Mouse (Mus musculus): ENCODE measurements around the gene Fam84b. TPM values are rescaled to one million over a fixed set of nuclear protein-coding genes. Genes with fewer than 3 reads are reported as not detected.
A peak's percentile ranks its signal among the peaks of the same experiment; 100 is the strongest.
"Not testable (repeated sequence)": the region's sequence is repeated elsewhere in the genome, so short reads cannot be mapped to it uniquely, and the experiment has no call there.

Gene Fam84b
- total RNA-seq (2018; cell fraction: chromatin; rRNA removed) = 10 to 100 TPM in 4 of 26 experiments, 1 to 10 TPM in 21, under 1 TPM in 1; 0.95 to 15.1 (median 2.8) TPM
- 10 to 100 TPM in 9 of 26 experiments, 1 to 10 TPM in 17; 3.4 to 18.6 (median 8.5) TPM for total RNA-seq (2018; cell fraction: cytosol; rRNA removed)
- 10 to 100 TPM in 9 of 26 experiments, 1 to 10 TPM in 17; 3.5 to 23.1 (median 7.7) TPM for total RNA-seq (2018; cell fraction: nucleus; rRNA removed)
- 6.5 to 12.8 TPM (median 10.6 TPM) in 3 replicates for polyA plus RNA-seq (2018)

GRCm38 (mm10) chr15:60853231-60853999, at the start of gene Fam84b:
Fam84b (minus strand) TSS chr15:60853778.
- Histone ChIP-seq H3K27ac (peak within 1 kb of the TSS; percentile 68), H3K79me2 (ENCODE audit: inconsistent target) (no peaks in the 10 kb centered on the region), H3K36me3 (ENCODE audit: inconsistent target) (no peaks in the 10 kb centered on the region), H3K4me3 (ENCODE audit: inconsistent target) (no peak within 1 kb of the TSS)
- 24% methylated on average over 17 of the region's 17 CpGs for WGBS (ENCODE audit: missing documents)

- no peak overlapping the region for H3K4me3 ChIP-seq (ENCODE audit: inconsistent target)
- H3K79me2 ChIP-seq (ENCODE audit: inconsistent target) = no peaks in the 10 kb centered on the region
- H3K27ac ChIP-seq = no peak overlapping the region
- WGBS (ENCODE audit: missing documents) = 90% methylated on average over 6 of the region's 6 CpGs
- no peaks in the 10 kb centered on the region for H3K36me3 ChIP-seq (ENCODE audit: inconsistent target)
These were observed 44.8 kb upstream of the Fam84b start for GRCm38 (mm10) chr15:60898187-60898965.

- Histone ChIP-seq H3K27ac (no peak overlapping the region), H3K36me3 (ENCODE audit: inconsistent target) (no peaks in the 10 kb centered on the region), H3K79me2 (ENCODE audit: inconsistent target) (no peaks in the 10 kb centered on the region), H3K4me3 (ENCODE audit: inconsistent target) (no peak overlapping the region)
- WGBS (ENCODE audit: missing documents) = 96% methylated on average over 2 of the region's 2 CpGs
These were observed 42.5 kb upstream of the Fam84b start for GRCm38 (mm10) chr15:60896040-60896439.

DNA sequence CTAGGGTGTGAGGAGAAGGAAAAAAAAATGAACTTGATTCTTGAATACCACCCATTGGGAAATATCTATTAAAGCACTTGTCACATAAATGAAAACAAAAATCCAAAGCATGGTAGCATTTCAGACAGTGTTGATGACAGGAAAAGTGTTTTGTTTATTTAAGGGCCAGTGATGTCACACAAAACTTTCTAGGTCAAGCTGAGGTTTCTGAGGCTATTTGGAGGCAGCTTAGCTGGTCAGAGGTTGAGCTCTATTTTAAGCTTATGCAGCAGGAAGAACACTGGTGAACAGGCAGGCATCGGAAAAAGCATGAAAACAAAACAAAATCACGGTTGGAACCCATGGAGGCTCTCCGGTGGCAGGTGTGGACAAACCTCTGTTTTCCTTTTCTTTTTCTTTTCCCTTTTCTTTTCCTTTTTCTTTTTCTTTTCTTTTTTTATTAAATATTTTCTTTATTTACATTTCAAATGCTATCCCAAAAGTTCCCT, 39.4 kb upstream of the Fam84b start:
- Histone ChIP-seq H3K36me3 (ENCODE audit: inconsistent target) (no peaks in the 10 kb centered on the region), H3K79me2 (ENCODE audit: inconsistent target) (no peaks in the 10 kb centered on the region), H3K4me3 (ENCODE audit: inconsistent target) (no peak overlapping the region), H3K27ac (no peak overlapping the region)
- 86% methylated on average over 3 of the region's 3 CpGs for WGBS (ENCODE audit: missing documents)

DNA sequence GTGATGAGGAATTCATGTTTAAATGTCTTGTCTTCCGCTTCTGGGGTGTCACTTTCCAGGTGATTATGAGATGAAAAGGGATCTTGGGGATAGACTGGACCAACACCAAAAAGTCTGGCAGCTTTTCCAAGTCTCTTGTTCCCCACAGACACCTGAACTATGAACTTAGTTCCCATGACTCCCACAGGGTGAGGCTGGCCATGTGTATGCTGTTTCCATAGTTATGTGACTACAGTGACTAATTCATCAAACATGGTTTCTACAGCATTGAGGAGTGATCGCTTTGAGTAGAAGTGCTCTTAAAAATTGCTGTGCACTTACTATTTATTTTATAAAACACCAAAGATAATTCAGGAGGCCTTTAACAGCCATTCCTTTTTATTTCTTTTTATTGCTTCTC, 35.1 kb upstream of the Fam84b start:
- H3K79me2 ChIP-seq (ENCODE audit: inconsistent target) = no peaks in the 10 kb centered on the region
- no peak overlapping the region for H3K27ac ChIP-seq
- H3K4me3 ChIP-seq (ENCODE audit: inconsistent target) = no peak overlapping the region
- H3K36me3 ChIP-seq (ENCODE audit: inconsistent target) = no peaks in the 10 kb centered on the region
- WGBS (ENCODE audit: missing documents) = 86% methylated on average over 2 of the region's 2 CpGs

DNA sequence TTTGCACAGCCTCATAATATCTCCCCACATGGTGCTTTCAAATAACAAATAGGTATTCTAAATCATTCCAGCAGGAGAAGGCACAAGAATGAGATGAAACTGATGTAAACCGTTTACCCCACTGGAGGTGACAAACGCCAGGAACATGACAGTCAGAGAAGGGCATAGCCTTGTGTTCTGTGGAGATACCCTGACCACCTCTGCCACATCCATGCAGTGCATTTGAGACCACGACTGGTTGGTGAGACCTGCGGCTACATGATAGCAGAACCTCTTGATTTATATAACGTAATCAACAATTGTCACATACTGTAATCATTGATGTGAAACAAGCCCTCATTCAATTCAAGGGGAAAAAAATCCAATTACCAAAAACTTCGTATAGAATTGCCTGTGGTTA, 22.1 kb upstream of the Fam84b start:
- Histone ChIP-seq H3K79me2 (ENCODE audit: inconsistent target) (no peaks in the 10 kb centered on the region), H3K36me3 (ENCODE audit: inconsistent target) (no peaks in the 10 kb centered on the region)
- WGBS (ENCODE audit: missing documents) = 96% methylated on average over 6 of the region's 6 CpGs

DNA sequence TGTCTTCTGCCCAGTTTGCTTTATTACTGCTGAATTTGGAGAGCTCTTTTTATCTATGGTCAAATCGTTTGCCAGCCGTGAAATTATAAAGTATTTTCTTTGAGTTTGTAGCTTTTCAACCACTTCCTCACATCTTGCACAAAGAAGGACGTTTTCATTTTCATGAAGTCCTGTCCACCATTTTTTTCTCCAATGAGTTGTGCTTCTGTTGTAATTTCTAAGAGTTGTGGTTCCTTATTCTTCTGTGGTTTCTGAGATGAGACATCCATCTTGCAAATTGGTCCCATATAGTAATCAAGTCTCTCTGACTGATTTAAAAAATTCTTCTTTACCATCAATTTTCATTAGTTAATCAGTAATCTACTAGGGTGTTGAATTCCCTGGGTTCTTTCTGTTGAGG, 8.8 kb upstream of the Fam84b start:
- Histone ChIP-seq H3K27ac (no peak overlapping the region), H3K79me2 (ENCODE audit: inconsistent target) (no peaks in the 10 kb centered on the region), H3K4me3 (ENCODE audit: inconsistent target) (no peak overlapping the region), H3K36me3 (ENCODE audit: inconsistent target) (no peaks in the 10 kb centered on the region)
- 14% methylated on average over 3 of the region's 3 CpGs for WGBS (ENCODE audit: missing documents)

More for the DNA sequence above, 22.1 kb upstream of the Fam84b start:
- Histone ChIP-seq H3K27ac (no peak overlapping the region), H3K4me3 (ENCODE audit: inconsistent target) (no peak overlapping the region)

GRCm38 (mm10) chr15:60855112-60855511, 1.5 kb upstream of the Fam84b start:
- Histone ChIP-seq H3K36me3 (ENCODE audit: inconsistent target) (no peaks in the 10 kb centered on the region), H3K4me3 (ENCODE audit: inconsistent target) (no peak overlapping the region), H3K79me2 (ENCODE audit: inconsistent target) (no peaks in the 10 kb centered on the region), H3K27ac (peak overlapping the region; percentile 68)
- WGBS (ENCODE audit: missing documents) = 0% methylated on average over 1 of the region's 1 CpGs

DNA sequence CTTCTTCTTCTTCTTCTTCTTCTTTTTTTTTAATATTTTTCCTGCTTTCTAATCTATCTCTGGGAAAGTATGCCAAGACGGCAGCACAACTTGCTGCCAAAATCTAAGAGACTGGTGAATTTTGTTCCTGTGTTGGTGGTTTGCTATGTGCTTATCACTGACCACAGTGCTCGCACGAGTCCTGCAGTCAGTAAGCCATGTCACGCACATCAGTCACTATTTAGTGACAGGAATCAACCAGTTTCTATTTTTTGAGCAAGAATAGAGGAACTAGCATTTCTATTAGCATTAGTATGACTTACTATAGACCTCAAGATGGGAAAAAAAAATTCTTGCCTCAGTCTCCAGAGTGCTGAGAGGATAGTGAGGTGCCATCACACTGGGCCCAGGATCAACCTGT, 573 bp upstream of the Fam84b start:
- no peaks in the 10 kb centered on the region for H3K36me3 ChIP-seq (ENCODE audit: inconsistent target)
- H3K27ac ChIP-seq = peak overlapping the region; percentile 68
- H3K79me2 ChIP-seq (ENCODE audit: inconsistent target) = no peaks in the 10 kb centered on the region
- 14% methylated on average over 4 of the region's 4 CpGs for WGBS (ENCODE audit: missing documents)
- H3K4me3 ChIP-seq (ENCODE audit: inconsistent target) = no peak overlapping the region

GRCm38 (mm10) chr15:60848630-60849029, 4.9 kb downstream of the Fam84b start:
- Histone ChIP-seq H3K27ac (no peak overlapping the region), H3K4me3 (ENCODE audit: inconsistent target) (no peak overlapping the region), H3K79me2 (ENCODE audit: inconsistent target) (no peaks in the 10 kb centered on the region), H3K36me3 (ENCODE audit: inconsistent target) (no peaks in the 10 kb centered on the region)
- 57% methylated on average over 3 of the region's 3 CpGs for WGBS (ENCODE audit: missing documents)

- WGBS (ENCODE audit: missing documents) = 96% methylated on average over 6 of the region's 6 CpGs
These were observed 7.3 kb downstream of the Fam84b start for GRCm38 (mm10) chr15:60846291-60846690.

GRCm38 (mm10) chr15:60845886-60846285, 7.7 kb downstream of the Fam84b start:
- Histone ChIP-seq H3K36me3 (ENCODE audit: inconsistent target) (no peaks in the 10 kb centered on the region), H3K79me2 (ENCODE audit: inconsistent target) (no peaks in the 10 kb centered on the region), H3K27ac (no peak overlapping the region), H3K4me3 (ENCODE audit: inconsistent target) (no peak overlapping the region)
- WGBS (ENCODE audit: missing documents) = 90% methylated on average over 3 of the region's 3 CpGs

More at GRCm38 (mm10) chr15:60846291-60846690, 7.3 kb downstream of the Fam84b start:
- Histone ChIP-seq H3K27ac (no peak overlapping the region), H3K4me3 (ENCODE audit: inconsistent target) (no peak overlapping the region), H3K36me3 (ENCODE audit: inconsistent target) (no peaks in the 10 kb centered on the region), H3K79me2 (ENCODE audit: inconsistent target) (no peaks in the 10 kb centered on the region)

DNA sequence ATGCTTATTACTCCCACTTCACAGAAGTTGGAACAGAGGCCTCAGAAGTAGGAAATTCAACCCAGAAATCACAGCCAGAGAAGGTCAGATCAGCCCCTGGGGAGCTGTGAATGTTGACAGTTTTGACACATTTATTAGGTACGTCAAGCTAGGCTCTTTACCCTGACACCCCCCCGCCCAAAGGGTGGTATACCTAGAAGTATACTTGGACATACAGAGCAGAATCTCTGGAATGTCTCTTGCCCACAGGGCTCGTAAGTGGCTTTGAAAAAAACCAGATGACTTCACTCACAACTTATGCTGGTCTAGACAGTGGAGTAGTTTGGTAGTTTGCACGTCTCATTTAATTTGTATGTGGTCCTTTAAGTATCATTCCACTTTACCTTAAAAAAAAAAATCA, 11.8 kb downstream of the Fam84b start:
- Histone ChIP-seq H3K27ac (no peak overlapping the region), H3K79me2 (ENCODE audit: inconsistent target) (no peaks in the 10 kb centered on the region), H3K36me3 (ENCODE audit: inconsistent target) (no peaks in the 10 kb centered on the region), H3K4me3 (ENCODE audit: inconsistent target) (no peak overlapping the region)
- WGBS (ENCODE audit: missing documents) = 96% methylated on average over 4 of the region's 4 CpGs

DNA sequence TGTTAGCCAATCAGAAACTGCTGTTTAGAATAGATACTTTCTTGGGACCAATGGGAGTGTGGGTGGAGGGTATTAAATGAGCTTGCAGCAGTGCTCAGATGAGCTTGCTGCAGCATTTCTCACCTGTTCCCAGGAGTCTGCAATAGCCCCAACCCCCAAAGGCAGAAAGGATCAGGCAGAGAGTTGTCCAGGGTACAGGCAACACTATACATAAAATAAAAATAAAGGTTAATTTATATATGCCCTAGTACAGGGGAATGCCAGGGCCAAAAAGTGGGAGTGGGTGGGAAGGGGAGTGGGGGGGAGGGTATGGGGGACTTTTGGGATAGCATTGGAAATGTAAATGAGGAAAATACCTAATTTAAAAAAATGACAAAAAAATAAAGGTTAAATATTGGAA, 12.3 kb downstream of the Fam84b start:
- not testable (repeated sequence) for H3K27ac ChIP-seq; H3K36me3 ChIP-seq (ENCODE audit: inconsistent target); H3K4me3 ChIP-seq (ENCODE audit: inconsistent target); H3K79me2 ChIP-seq (ENCODE audit: inconsistent target)

DNA sequence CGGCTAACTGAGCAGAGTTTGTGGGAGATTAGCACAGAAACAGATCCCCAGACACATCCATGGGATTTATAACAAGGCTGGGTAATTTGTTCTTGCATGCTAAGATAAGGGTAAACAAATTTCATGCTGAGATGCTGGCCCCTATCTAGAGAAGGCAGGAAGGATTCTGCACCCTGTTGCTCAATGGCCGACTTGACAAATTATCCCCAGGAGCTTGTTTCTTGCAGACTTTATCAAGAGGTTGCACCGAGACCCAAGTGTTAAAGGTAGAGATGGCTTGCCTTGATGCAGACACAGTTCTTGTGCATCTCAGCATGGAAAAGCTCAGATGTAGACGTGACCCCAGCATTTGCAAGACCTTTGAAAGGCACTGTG, 13.3 kb downstream of the Fam84b start:
- WGBS (ENCODE audit: missing documents) = 54% methylated on average over 4 of the region's 4 CpGs
- H3K36me3 ChIP-seq (ENCODE audit: inconsistent target) = no peaks in the 10 kb centered on the region
- no peak overlapping the region for H3K27ac ChIP-seq
- no peak overlapping the region for H3K4me3 ChIP-seq (ENCODE audit: inconsistent target)
- no peaks in the 10 kb centered on the region for H3K79me2 ChIP-seq (ENCODE audit: inconsistent target)

Data from macrophage (primary cell).